Mouse (Mus musculus) ovary, postnatal 14 days (tissue): ENCODE results near the gene Sptbn1.

Source experiments
- DNase-seq: peaks from one replicate; pipeline ENCODE4 v3.0.0; 2022; ENCODE audit warnings: low spot score

The Sptbn1 gene

DNA sequence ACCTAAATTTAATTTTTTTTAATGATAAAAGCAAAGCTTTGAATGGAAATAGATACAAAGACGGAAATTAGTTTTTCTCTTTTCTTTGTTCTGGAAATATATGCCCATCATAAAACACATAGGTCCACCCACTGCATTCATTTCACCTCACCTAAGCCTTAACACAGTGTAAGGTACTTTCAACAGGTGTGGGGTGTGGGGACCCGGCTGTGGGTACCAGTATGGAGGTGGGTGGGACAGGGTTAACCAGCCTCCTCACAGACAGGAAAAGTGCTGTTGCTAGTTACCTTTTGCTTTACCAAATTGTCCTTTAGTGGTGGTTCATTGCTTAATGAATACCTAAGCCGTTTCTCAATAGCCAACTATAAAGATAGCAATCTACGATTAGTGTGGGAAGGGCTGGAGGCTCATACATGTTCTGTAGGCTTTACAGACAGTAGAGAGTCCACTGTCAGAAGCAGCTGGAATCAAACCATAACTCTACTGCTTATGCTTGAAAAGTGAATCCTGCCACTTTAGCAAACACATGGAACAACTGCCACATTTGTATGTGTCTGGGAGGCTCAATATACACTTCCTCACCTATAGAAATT is 96.3 kb downstream of the Sptbn1 start:
- DNase-seq: no peak

- DNase-seq: no peak
These were observed 96.8 kb downstream of the Sptbn1 start for GRCm38 (mm10) chr11:30171184-30171583.

DNA sequence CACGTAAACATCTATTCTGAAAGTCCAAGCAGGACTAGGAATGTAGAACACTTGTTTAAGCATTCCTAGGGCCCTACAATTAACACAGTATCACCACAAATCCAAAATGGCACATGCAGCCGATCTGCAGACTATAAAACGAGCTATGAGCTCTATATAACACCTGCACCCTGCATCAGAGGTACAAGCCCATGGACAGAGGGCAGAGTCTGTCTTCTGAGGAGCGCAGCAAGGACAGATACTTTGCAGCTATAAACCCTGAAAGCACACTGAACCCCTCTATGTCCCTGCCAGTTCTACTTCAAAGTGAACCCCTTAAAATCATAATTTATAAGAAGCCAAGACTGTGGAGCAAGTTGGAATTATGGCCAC is 101.4 kb downstream of the Sptbn1 start:
- DNase-seq: no peak

DNA sequence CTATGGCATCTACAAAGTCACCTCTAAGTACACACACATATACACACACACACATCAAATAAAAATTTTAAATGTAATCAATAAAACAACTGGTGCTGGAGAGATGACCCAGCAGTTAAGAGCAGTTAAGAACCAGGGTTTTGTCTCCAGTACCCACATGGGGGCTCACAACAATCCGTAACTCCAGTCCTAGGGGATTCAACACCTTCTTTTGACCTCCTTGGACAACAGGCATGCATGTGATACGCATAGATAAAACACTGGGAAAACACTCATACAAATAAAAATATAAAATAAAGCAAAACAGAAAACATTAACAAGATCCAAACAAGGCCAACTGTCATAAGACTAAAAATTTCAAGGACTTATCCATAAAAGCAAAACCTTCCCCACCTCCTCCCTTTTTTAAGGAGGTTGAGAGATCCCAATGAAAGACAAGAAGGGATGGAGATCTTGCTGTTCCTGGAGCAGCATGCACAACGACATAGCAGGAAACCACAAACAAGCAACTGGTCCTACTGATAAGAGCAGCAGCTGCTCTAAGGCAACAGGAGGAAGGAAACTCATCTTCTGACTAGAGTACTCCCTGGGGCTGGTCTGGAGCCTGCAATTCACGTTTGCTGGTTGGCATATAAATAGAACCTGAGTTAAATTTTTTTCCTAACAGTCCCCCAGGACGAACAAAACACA is 102.0 kb downstream of the Sptbn1 start:
- no peak for DNase-seq

GRCm38 (mm10) chr11:30164515-30165214 is 103.3 kb downstream of the Sptbn1 start:
- DNase-seq: no peak

GRCm38 (mm10) chr11:30163870-30164269 is 104.1 kb downstream of the Sptbn1 start:
- DNase-seq: no peak

DNA sequence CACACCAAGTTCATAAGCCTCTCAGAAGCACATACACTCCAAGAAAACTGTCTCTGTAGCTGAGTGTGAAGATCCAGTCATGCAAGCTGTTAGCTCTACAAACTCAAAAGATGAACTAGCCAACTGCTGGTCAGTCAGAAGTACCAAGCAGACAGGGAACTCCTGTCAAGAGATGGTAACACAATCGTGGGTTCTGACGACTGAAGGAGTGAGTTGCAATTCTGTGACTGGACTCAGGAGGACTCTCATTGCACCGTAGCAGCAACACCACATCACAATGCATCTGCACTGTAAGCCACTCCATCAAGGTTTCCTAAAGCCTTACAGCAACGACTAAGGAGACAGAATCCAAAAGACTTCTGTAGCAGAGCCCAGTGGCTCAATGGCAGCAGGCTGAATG is 104.9 kb downstream of the Sptbn1 start:
- DNase-seq: no peak

DNA sequence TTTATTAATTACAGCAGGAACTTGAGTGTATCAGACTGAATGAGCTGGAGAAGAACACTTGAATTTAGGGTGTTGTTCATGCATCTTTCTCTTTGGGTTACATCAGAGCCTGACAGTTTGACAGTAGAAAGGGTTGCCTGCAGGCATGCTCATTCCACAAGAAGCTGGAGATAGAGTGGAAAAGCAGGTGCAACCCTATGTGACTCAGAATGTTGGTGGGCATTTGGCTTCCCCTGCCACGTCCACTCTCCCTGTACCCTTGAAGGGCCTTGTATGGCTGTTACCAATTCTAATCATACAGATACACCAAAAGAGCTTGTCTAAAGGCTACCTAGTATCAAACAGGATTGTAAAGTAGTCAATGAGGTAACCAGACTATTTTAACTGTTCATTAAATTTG is 106.2 kb downstream of the Sptbn1 start:
- no peak for DNase-seq

DNA sequence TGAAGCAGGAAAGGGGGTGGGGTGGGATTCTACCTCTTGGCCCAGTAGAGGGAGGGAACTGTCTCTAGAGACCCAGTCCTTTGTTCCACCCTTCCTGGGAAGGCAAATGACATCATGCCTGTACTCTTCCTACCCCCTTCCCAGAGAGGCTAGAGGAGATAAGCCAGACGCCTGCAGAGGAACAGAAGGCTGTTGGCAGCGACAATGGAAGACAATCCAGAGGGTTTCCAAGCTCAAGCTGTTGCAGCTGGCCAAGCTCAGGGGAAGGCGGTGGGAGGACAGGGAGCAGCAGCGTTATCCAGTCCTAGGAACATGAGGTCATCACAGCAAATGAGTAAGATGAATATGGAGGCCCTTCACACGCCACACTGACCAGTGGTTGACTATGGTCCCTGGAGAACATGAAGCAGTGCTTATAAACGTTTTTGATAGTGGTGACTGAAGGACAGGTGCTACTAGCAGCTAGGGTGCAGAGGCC is 106.8 kb downstream of the Sptbn1 start:
- peak; percentile 48 for DNase-seq

DNA sequence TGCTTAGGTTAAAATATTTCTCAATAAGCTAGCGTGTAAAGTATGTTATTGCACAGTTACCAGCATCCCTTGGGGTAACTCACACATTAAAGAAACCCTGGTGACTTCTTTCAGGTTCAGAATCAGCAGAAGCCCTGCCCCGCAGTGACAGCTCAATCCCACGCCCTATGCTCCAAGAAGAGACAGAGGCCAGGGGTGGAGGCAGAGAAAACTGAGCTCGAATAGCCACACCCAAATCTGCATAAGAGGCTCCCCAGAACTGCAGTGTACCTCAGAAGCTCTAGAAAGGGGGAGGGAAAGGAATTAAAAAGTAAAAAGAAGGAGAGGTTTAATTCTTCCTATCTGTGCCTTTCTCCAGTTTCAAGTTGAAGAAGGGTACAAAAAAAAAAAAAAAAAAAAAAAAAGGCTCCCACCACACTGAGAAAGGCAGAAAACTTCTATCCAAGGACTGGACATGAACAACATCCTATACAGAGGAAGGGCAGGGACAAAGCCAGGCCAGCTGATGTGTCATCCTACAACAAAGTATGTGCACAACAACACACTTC is 107.3 kb downstream of the Sptbn1 start:
- DNase-seq: no peak

- DNase-seq: no peak
These were observed 108.3 kb downstream of the Sptbn1 start for GRCm38 (mm10) chr11:30159545-30160255.

- no peak for DNase-seq
These were observed 109.8 kb downstream of the Sptbn1 start for GRCm38 (mm10) chr11:30158028-30158700.

- DNase-seq: no peak
These were observed 112.1 kb downstream of the Sptbn1 start for GRCm38 (mm10) chr11:30155887-30156286.

GRCm38 (mm10) chr11:30154980-30155379 is 113.0 kb downstream of the Sptbn1 start:
- no peak for DNase-seq

GRCm38 (mm10) chr11:30148888-30149287 is 119.1 kb downstream of the Sptbn1 start:
- no peak for DNase-seq

DNA sequence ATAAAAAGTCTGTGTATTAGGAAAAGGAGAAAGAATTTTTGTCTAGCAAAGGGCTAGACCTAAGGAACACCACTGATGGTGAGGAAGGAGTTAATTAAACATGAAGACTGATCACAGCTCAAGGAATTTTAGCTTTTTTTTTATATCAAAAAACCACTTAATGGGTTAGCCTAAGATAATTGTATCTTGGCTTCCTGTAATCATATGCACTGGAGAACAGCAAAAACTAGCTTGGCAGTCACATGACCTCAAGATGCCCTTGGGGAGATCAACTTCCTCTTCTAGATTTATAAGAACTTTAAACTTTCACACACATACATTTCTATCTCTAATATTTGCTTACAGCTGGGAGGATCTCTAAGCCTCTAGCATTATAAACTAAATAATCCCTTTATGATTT is 119.6 kb downstream of the Sptbn1 start:
- DNase-seq: no peak

DNA sequence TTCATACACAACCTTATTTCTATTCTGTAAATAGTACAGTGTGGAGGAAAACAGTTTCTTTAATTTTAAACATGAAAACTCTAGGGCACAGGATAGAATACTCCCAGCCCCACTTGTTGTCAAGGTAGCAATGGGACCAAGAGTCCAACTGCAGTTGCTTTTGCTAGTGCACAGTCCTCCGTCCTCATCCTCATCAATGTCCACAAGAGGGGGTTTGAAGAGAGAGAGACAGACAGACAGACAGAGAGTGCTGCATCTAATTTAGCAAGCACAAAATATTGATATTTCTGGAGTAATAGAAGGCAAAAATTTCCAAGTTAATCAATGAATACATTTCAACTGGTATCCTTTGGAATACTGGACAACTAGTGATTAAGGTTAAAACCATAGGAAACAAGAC is 120.1 kb downstream of the Sptbn1 start:
- DNase-seq: no peak

DNA sequence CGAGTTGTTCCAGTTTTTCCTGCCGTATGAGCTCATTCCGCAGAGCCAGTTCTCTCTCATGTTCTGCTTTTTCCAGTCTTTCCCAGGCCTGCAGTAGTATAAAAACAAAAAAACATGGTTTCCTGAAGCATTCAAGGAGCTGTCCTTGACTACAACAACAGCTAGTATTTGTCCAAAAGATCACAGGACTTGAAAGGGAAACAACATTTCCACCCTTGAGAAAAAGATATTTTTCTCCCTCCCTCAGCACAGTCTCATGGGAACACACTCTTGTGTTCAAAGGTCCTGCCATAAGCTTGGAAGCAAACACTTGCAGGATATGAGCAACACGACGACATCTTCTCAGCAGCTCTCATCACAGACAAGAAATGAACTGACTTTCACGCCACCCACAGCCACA is 124.9 kb downstream of the Sptbn1 start:
- DNase-seq: no peak

- DNase-seq: no peak
These were observed 128.7 kb downstream of the Sptbn1 start for GRCm38 (mm10) chr11:30139165-30139826.

- no peak for DNase-seq
These were observed 130.9 kb downstream of the Sptbn1 start for GRCm38 (mm10) chr11:30137081-30137480.

DNA sequence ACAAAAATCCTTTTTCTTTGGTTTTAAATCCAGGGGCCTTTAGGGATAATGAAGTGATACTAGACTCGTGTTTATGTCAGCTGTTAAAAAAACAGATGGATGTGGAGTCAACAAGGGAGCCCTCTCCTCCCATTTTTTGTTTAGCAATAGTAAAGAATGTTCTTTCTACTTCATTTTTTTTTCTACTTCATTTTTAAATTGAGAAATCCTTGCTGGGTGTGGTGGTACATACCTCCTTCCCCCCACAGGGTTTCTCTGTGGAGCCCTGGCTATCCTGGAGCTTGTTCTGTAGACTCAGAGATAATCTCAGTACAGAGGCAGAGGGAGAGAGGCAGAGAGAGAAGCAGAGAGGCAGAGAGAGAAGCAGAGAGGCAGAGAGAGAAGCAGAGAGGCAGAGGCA is 133.9 kb downstream of the Sptbn1 start:
- DNase-seq: no peak
